34 mouse cellular contexts compared by ENCODE assay signal in the genomic region with DNA sequence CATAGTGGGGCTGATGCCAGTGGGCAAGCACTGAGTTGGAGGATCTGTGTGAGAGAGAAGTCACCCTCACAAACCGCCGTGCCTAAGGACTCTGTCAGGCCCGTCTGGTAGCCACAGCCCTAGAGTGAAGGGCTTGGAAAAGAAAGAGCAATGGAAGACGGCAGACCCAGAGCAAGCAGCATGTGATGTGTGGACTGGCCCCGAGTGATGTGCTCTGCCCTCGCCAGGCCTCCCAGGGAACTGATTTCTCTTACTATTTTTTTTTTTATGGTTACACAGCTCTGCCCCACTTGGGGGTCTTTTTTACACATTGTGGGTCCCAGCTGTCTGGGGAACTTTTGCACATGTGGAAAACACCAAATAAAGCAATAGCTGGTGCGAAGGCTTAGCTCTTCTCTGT. TPM values are rescaled to one million over a fixed set of nuclear protein-coding genes. Genes with fewer than 3 reads are reported as not detected.
DNase-seq lines count a peak whose midpoint lies in the region; ATAC-seq and TF ChIP-seq lines count a peak whose summit lies in the region.
"Had no signal": no experiment of that assay in that cellular context is flagged by ENCODE, and none has a peak within 500 bp of the region (broad histone marks: within the 10 kb centered on the region; RNA-seq: fewer than 3 reads in every experiment).

No protein-coding gene starts in this region.

- no peak overlapping the region for H3K4me2 ChIP-seq in forebrain, postnatal 0 days (ENCODE audit: low read depth)
- H3K4me2 ChIP-seq in forebrain, embryonic 12.5 days: no peak overlapping the region
- no peak overlapping the region for H3K4me2 ChIP-seq in midbrain, postnatal 0 days (ENCODE audit: low read depth, low read length, poor library complexity, severe bottlenecking)
- H3K4me2 ChIP-seq in myocyte (ENCODE audit: low read depth): no peak overlapping the region
- H3K4me2 ChIP-seq: embryonic facial prominence, embryonic 13.5 days; forebrain, embryonic 13.5 days; heart, embryonic 12.5 days; heart, embryonic 15.5 days; hindbrain, embryonic 13.5 days had no signal

- H3K79me2 ChIP-seq in myocyte (ENCODE audit: control insufficient read depth, insufficient read depth): no peaks in the 10 kb centered on the region

- no peak overlapping the region for H3K9ac ChIP-seq in forebrain, postnatal 0 days
- H3K9ac ChIP-seq in forebrain, embryonic 12.5 days: no peak overlapping the region
- H3K9ac ChIP-seq in midbrain, postnatal 0 days (replicated peaks; ENCODE audit: low read length, poor library complexity, severe bottlenecking): no peak overlapping the region
- H3K9ac ChIP-seq: embryonic facial prominence, embryonic 13.5 days; forebrain, embryonic 13.5 days; heart, embryonic 12.5 days; heart, embryonic 15.5 days; hindbrain, embryonic 13.5 days had no signal

- DNase-seq in forebrain, postnatal 0 days: no peak
- DNase-seq in midbrain, postnatal 0 days (ENCODE audit: low spot score): no peak
- no peak for DNase-seq in midbrain, embryonic 10.5 days (ENCODE audit: low spot score)
- DNase-seq in adrenal gland, adult (ENCODE audit: inconsistent age in 2 of 2, low spot score in 1 of 2): no peak
- no peak for DNase-seq in adipocyte (ENCODE audit: low spot score)
- DNase-seq: adrenal gland, adult 8-10 months; adrenal gland, postnatal 25 days; cerebellum, adult 11-12 months; cerebellum, adult 8-10 months; cerebellum, postnatal 10 days; cerebellum, postnatal 36 days; embryo, embryonic 11 days; gastrocnemius, adult 2 months; gastrocnemius, postnatal 36 days; heart, adult 2 months; heart, postnatal 36 days had no signal

- TF ChIP-seq CTCF in forebrain, postnatal 0 days (IDR thresholded peaks at IDR 0.05; ENCODE audit: low read depth): no peak
- TF ChIP-seq CTCF in midbrain, postnatal 0 days (IDR thresholded peaks at IDR 0.05): peak; percentile 5; the same call in 1 of the 2 replicates

- H3K36me3 ChIP-seq in forebrain, postnatal 0 days (ENCODE audit: insufficient read depth): no peaks in the 10 kb centered on the region
- no peaks in the 10 kb centered on the region for H3K36me3 ChIP-seq in forebrain, embryonic 12.5 days (replicated peaks)
- no peaks in the 10 kb centered on the region for H3K36me3 ChIP-seq in midbrain, postnatal 0 days (ENCODE audit: insufficient read depth, low read length)
- H3K36me3 ChIP-seq in midbrain, embryonic 10.5 days: no peaks in the 10 kb centered on the region
- H3K36me3 ChIP-seq in myocyte (ENCODE audit: control insufficient read depth, insufficient read depth): peaks cover 40% of the 10 kb centered on the region

- no peak for TF ChIP-seq POLR2A in myocyte (IDR thresholded peaks at IDR 0.05; ENCODE audit: insufficient read length, low read depth)

- no peaks in the 10 kb centered on the region for H3K27me3 ChIP-seq in forebrain, postnatal 0 days (ENCODE audit: insufficient read depth, low read length)
- H3K27me3 ChIP-seq in forebrain, embryonic 12.5 days: no peaks in the 10 kb centered on the region
- no peaks in the 10 kb centered on the region for H3K27me3 ChIP-seq in midbrain, postnatal 0 days (ENCODE audit: insufficient read depth, low read length)
- no peaks in the 10 kb centered on the region for H3K27me3 ChIP-seq in midbrain, embryonic 10.5 days (ENCODE audit: low read depth, poor library complexity, severe bottlenecking)
- H3K27me3 ChIP-seq in myocyte (ENCODE audit: control insufficient read depth, insufficient read depth, insufficient read length): no peaks in the 10 kb centered on the region
- H3K27me3 ChIP-seq: embryonic facial prominence, embryonic 13.5 days; heart, embryonic 12.5 days; heart, embryonic 15.5 days; hindbrain, embryonic 13.5 days; Patski had no signal

- no peak overlapping the region for H3K4me3 ChIP-seq in forebrain, postnatal 0 days (ENCODE audit: low read depth, low read length)
- no peak overlapping the region for H3K4me3 ChIP-seq in forebrain, embryonic 12.5 days (replicated peaks)
- no peak overlapping the region for H3K4me3 ChIP-seq in midbrain, postnatal 0 days (ENCODE audit: low read depth, low read length)
- H3K4me3 ChIP-seq in midbrain, embryonic 10.5 days: no peak overlapping the region
- H3K4me3 ChIP-seq in myocyte: no peak overlapping the region
- H3K4me3 ChIP-seq: embryonic facial prominence, embryonic 10.5 days; embryonic facial prominence, embryonic 13.5 days; erythroblast, embryonic 14.5 days; forebrain, embryonic 13.5 days; gastrocnemius, adult 2 months; heart, adult 2 months; heart, embryonic 12.5 days; heart, embryonic 15.5 days; hindbrain, embryonic 10.5 days; hindbrain, embryonic 13.5 days had no signal

- no peak overlapping the region for H3K27ac ChIP-seq in forebrain, postnatal 0 days (ENCODE audit: low read depth, low read length)
- no peak overlapping the region for H3K27ac ChIP-seq in forebrain, embryonic 12.5 days
- H3K27ac ChIP-seq in midbrain, postnatal 0 days (ENCODE audit: low read depth, low read length): no peak overlapping the region
- no peak overlapping the region for H3K27ac ChIP-seq in midbrain, embryonic 10.5 days (replicated peaks)
- H3K27ac ChIP-seq: embryonic facial prominence, embryonic 10.5 days; embryonic facial prominence, embryonic 13.5 days; forebrain, embryonic 13.5 days; gastrocnemius, adult 2 months; heart, adult 2 months; heart, embryonic 15.5 days; hindbrain, embryonic 10.5 days; hindbrain, embryonic 13.5 days had no signal

- WGBS in forebrain, postnatal 0 days: 53% methylated on average over 7 of the region's 7 CpGs
- 59% methylated on average over 7 of the region's 7 CpGs for WGBS in forebrain, embryonic 12.5 days
- 57% methylated on average over 7 of the region's 7 CpGs for WGBS in midbrain, postnatal 0 days
- 72% methylated on average over 7 of the region's 7 CpGs for WGBS in midbrain, embryonic 10.5 days

- no peaks in the 10 kb centered on the region for H3K4me1 ChIP-seq in forebrain, postnatal 0 days (ENCODE audit: insufficient read depth)
- no peaks in the 10 kb centered on the region for H3K4me1 ChIP-seq in forebrain, embryonic 12.5 days
- no peaks in the 10 kb centered on the region for H3K4me1 ChIP-seq in midbrain, postnatal 0 days (ENCODE audit: insufficient read depth, low read length)
- H3K4me1 ChIP-seq in midbrain, embryonic 10.5 days: no peaks in the 10 kb centered on the region
- H3K4me1 ChIP-seq: embryonic facial prominence, embryonic 10.5 days; embryonic facial prominence, embryonic 13.5 days; forebrain, embryonic 13.5 days; heart, embryonic 12.5 days; heart, embryonic 15.5 days; hindbrain, embryonic 10.5 days; hindbrain, embryonic 13.5 days had no signal

- ATAC-seq in forebrain, postnatal 0 days: peak; percentile 32; the same call in 1 of the 2 replicates
- no peak for ATAC-seq in forebrain, embryonic 12.5 days (ENCODE audit: low FRiP score)
- ATAC-seq in midbrain, postnatal 0 days (ENCODE audit: low FRiP score): no peak
- ATAC-seq: forebrain, embryonic 13.5 days; forebrain, embryonic 16.5 days; hindbrain, embryonic 16.5 days; intestine, embryonic 16.5 days; Patski had no signal

- no peak overlapping the region for H3ac ChIP-seq in myocyte (ENCODE audit: control insufficient read depth, insufficient read length)

- no peaks in the 10 kb centered on the region for H3K9me3 ChIP-seq in forebrain, postnatal 0 days (ENCODE audit: low read length)
- H3K9me3 ChIP-seq in forebrain, embryonic 12.5 days: no peaks in the 10 kb centered on the region
- no peaks in the 10 kb centered on the region for H3K9me3 ChIP-seq in midbrain, postnatal 0 days (ENCODE audit: low read length)
- no peaks in the 10 kb centered on the region for H3K9me3 ChIP-seq in midbrain, embryonic 10.5 days (replicated peaks)
- H3K9me3 ChIP-seq: embryonic facial prominence, embryonic 10.5 days; embryonic facial prominence, embryonic 13.5 days; forebrain, embryonic 13.5 days; heart, embryonic 12.5 days; heart, embryonic 15.5 days; hindbrain, embryonic 10.5 days; hindbrain, embryonic 13.5 days had no signal

RNA-seq across cellular contexts. Expression of a gene that starts 6.0 kb away (rescaled TPM):
- total RNA-seq in forebrain, postnatal 0 days (2014; rRNA removed): 279 and 344 TPM in 2 replicates
- polyA plus RNA-seq in forebrain, postnatal 0 days (2015; fragmentation: Nextera tagmentation; extraction: Ambion mirVana): 362 and 434 TPM in 2 replicates
- 196 and 197 TPM in 2 replicates for polyA plus RNA-seq in forebrain, embryonic 12.5 days (2016; fragmentation: Nextera tagmentation; extraction: Ambion mirVana)
- total RNA-seq in midbrain, postnatal 0 days (2014; rRNA removed): 262 and 302 TPM in 2 replicates
- polyA plus RNA-seq in midbrain, postnatal 0 days (2015; fragmentation: Nextera tagmentation; extraction: Ambion mirVana): 361 and 388 TPM in 2 replicates
- polyA plus RNA-seq in midbrain, embryonic 10.5 days (2016; fragmentation: Nextera tagmentation; extraction: Ambion mirVana): 202 and 219 TPM in 2 replicates
- polyA plus RNA-seq in myocyte (2012; fragmentation: generic; extraction: Trizol): 242 TPM

RNA-seq across cellular contexts. Expression of a gene that starts 9.7 kb away (rescaled TPM):
- 0.31 and 1.7 TPM in 2 replicates for total RNA-seq in forebrain, postnatal 0 days (2014; rRNA removed)
- 0.42 TPM in 1 of 2 replicates, not detected in the other for polyA plus RNA-seq in forebrain, postnatal 0 days (2015; fragmentation: Nextera tagmentation; extraction: Ambion mirVana)
- 0.37 TPM in 1 of 2 replicates, not detected in the other for polyA plus RNA-seq in forebrain, embryonic 12.5 days (2016; fragmentation: Nextera tagmentation; extraction: Ambion mirVana)
- 2.6 TPM in 1 of 2 replicates, not detected in the other for total RNA-seq in midbrain, postnatal 0 days (2014; rRNA removed)
- polyA plus RNA-seq in midbrain, postnatal 0 days (2015; fragmentation: Nextera tagmentation; extraction: Ambion mirVana): 0.32 and 0.72 TPM in 2 replicates
- polyA plus RNA-seq in midbrain, embryonic 10.5 days (2016; fragmentation: Nextera tagmentation; extraction: Ambion mirVana): not detected in 2 replicates
- polyA plus RNA-seq in myocyte (2012; fragmentation: generic; extraction: Trizol): not detected
- total RNA-seq: adrenal gland, postnatal 25 days; gastrocnemius, adult 2 months; gastrocnemius, postnatal 36 days; heart, adult 2 months; heart, postnatal 10 days; heart, postnatal 36 days had no signal
- polyA plus RNA-seq: cortical plate, adult 2 months; embryonic facial prominence, embryonic 10.5 days; erythroblast, embryonic 14.5 days; forebrain, embryonic 16.5 days; frontal cortex, adult 2 months; heart, adult 2 months; heart, embryonic 12.5 days; heart, embryonic 15.5 days; hindbrain, embryonic 10.5 days; hindbrain, embryonic 16.5 days; intestine, embryonic 16.5 days; Patski had no signal

RNA-seq across cellular contexts. Expression of a gene that starts 28.4 kb away (rescaled TPM):
- 4.3 and 7.9 TPM in 2 replicates for total RNA-seq in forebrain, postnatal 0 days (2014; rRNA removed)
- polyA plus RNA-seq in forebrain, postnatal 0 days (2015; fragmentation: Nextera tagmentation; extraction: Ambion mirVana): 0.70 and 0.90 TPM in 2 replicates
- 4.1 and 4.5 TPM in 2 replicates for polyA plus RNA-seq in forebrain, embryonic 12.5 days (2016; fragmentation: Nextera tagmentation; extraction: Ambion mirVana)
- 11.1 and 12.0 TPM in 2 replicates for total RNA-seq in midbrain, postnatal 0 days (2014; rRNA removed)
- 1.2 and 1.4 TPM in 2 replicates for polyA plus RNA-seq in midbrain, postnatal 0 days (2015; fragmentation: Nextera tagmentation; extraction: Ambion mirVana)
- 2.8 and 4.1 TPM in 2 replicates for polyA plus RNA-seq in midbrain, embryonic 10.5 days (2016; fragmentation: Nextera tagmentation; extraction: Ambion mirVana)
- 268 TPM for polyA plus RNA-seq in myocyte (2012; fragmentation: generic; extraction: Trizol)
- total RNA-seq: granulocyte monocyte progenitor cell, adult 5-6 weeks had no signal
- polyA plus RNA-seq: erythroblast, embryonic 14.5 days had no signal

RNA-seq across cellular contexts. Expression of a gene that starts 46.2 kb away (rescaled TPM):
- total RNA-seq in forebrain, postnatal 0 days (2014; rRNA removed): 9.8 and 31.2 TPM in 2 replicates
- 5.2 and 6.7 TPM in 2 replicates for polyA plus RNA-seq in forebrain, postnatal 0 days (2015; fragmentation: Nextera tagmentation; extraction: Ambion mirVana)
- 9.4 and 10.8 TPM in 2 replicates for polyA plus RNA-seq in forebrain, embryonic 12.5 days (2016; fragmentation: Nextera tagmentation; extraction: Ambion mirVana)
- 16.3 and 27.0 TPM in 2 replicates for total RNA-seq in midbrain, postnatal 0 days (2014; rRNA removed)
- 8.9 and 9.0 TPM in 2 replicates for polyA plus RNA-seq in midbrain, postnatal 0 days (2015; fragmentation: Nextera tagmentation; extraction: Ambion mirVana)
- 11.4 and 13.7 TPM in 2 replicates for polyA plus RNA-seq in midbrain, embryonic 10.5 days (2016; fragmentation: Nextera tagmentation; extraction: Ambion mirVana)
- 0.26 TPM for polyA plus RNA-seq in myocyte (2012; fragmentation: generic; extraction: Trizol)

Comparison
In these comparisons a context has a peak if more than half of its experiments do, and no peak if none do; other contexts are left out.
1. RNA of a gene that starts 28.4 kb away (polyA plus RNA-seq): 268 TPM in myocyte (single experiment); 4.1 to 4.5 TPM in forebrain, embryonic 12.5 days, 2.8 to 4.1 TPM in midbrain, embryonic 10.5 days, 1.2 to 1.4 TPM in midbrain, postnatal 0 days and 0.70 to 0.90 TPM in forebrain, postnatal 0 days; every median in the first group is over 10 times any median in the second.